Mouse (Mus musculus): Measurements from ENCODE around the gene Rps3.
A peak's percentile ranks its signal among the peaks of the same experiment; 100 is the strongest.
"Not testable (repeated sequence)": the region's sequence is repeated elsewhere in the genome, so short reads cannot be mapped to it uniquely, and the experiment has no call there.

Rps3 gene

DNA sequence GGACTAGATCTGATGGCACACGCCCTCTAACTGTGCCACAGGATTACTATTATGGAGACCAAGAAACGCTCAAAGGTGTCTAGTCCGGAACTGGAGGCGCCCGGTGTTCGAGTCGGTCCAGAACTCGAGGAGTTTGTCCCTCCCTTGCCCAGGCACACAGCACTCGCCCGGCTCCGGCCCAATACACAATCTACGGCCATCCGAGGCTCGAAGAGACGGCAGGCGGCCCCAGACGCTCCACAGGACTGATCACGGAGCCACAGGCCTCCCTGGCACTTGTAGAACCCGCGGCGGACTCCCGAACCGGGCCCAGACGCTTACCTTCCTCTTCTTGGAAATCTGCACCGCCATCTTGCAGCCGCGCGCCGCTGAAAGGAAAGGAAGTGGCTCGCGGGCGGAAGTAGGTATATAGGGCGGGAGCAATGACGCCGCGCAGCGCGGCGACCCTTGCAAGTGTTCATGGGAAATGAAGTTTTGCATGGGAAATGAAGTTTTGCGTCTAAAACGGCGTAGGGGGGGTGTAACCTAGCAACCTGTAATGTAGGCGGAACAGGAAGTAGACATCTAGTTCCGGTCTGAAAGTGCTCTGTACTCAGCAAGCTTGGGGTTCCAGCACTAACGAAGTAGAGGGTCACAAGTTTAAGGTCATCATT lies at the start of gene Rps3:
Gene Rps3, minus strand, starts transcription at position 468 of the 653 bp plus-strand sequence.
- peak; percentile 87 for DNase-seq (ENCODE audit: low read depth, low spot score)

DNA sequence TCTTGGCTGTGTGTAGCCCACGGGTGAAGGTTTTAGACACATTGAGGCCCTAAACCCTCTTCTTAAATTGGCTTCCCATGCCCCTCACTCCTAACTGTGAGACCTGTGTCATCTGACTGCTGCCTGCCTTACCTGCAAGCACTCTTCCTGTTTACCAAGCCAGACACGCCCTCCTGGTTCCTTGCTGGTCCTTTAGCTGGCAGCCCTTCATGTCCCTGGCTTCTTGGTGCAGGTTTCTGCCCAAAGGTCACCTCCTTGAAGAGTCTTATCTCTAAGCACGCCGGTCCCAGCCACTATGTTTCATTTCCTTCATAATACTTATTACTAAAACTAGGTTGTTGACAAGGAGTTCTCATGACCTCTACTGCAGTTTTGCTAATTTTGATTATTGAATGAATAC lies 49.0 kb upstream of the Rps3 start:
- DNase-seq (ENCODE audit: low read depth, low spot score): no peak

DNA sequence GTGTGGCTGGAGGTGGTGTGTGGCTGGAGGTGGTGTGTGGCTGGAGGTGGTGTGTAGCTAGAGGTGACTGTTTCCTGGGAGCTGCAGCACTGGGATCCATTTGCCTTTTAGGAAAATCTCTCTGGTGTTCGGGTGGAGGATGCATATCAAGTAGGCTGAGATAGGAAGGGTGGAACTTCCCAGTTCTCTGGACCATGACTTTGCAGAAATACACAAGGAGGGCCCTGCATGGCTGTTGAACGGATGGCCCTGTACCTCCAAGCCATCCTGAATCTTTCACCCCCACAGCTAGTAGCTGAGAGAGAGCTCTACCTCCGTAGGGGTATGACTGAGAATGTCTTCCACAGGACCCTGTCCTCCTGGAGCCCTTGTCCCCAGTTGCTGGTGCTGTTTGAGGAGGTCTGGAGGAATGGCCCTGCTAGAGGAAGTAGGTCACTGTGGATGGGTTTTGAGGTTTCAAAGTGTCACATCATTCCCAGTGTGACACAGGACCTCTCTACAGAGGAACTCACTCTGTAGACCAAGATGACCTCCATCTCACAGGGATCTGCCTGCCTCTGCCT lies 48.0 kb upstream of the Rps3 start:
- no peak for DNase-seq (ENCODE audit: low read depth, low spot score)

DNA sequence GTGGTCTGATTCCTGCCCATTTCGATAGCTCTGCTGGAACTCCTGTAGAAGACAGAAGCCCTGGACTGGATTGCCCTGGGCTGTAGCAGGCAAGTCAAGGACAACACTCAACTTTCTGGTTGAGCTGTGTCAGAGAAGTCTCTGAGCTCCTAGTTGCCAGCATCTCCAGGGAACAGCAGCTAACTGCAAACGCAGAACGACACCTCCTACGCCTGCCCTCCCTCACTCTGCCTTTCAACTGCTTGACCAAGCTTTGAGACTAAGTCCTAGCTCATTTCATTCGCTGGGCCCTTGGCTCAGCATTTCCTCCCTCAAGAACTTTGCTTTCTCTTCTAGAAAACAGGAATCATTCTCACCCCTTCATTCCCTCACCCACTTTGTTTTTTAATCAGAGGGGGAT lies 45.9 kb upstream of the Rps3 start:
- DNase-seq (ENCODE audit: low read depth, low spot score): no peak

DNA sequence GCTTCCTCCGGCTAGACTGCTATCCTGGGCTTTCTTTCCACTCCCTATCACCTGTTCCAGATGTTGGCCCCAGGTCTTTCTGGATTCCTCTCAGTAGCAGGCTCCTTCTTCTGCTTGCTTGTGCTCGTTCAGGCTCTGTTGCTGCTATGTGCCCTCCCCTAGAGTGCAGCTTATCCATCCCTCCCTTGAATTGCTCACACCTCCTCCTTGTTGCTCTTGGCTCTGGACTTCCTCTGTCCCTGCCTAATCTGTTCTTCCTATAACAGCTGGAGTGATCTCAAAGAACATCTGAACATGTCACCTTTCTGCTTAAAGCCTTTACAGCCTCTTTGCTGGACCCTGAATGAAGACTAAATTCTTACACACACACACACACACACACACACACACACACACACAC lies 45.0 kb upstream of the Rps3 start:
- no peak for DNase-seq (ENCODE audit: low read depth, low spot score)

DNA sequence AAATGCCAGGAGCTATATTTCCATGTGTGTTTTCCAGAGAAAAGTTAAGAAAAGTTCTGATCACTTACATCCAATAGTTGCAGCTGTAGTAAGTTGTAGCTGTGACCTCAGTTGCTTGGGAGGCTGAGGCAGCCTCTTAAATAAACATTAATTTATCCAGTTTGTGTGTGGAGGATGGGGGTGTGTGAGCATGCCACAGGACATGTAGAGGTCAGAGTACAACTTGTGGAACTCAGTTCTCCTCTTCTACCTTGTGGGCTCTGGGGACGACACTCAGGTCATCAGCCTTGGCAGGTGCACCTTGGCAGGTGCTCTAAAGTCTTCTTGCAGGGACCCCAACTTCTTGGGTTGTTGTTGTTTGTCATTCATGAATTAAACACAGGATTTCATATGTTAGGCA lies 40.3 kb upstream of the Rps3 start:
- DNase-seq (ENCODE audit: low read depth, low spot score): no peak

DNA sequence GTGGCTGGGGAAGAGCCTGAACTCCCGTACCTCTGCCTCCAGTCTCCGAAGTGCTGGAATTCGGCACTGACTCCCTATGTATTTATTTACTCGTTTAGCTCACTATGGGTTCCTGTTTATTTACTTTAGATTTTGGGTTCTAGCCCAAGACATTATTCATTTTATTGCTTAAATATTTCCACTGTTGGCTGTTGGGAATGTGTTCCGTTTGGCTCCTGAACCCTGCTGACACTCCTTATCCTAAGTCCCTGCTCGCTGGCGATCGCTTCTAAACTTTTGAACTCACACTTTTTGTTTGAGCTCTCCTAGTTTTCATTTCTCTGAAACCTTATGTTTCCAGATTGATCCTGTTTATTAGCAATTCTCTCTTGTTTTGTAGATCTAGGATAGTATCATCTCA lies 39.6 kb upstream of the Rps3 start:
- DNase-seq (ENCODE audit: low read depth, low spot score): no peak

DNA sequence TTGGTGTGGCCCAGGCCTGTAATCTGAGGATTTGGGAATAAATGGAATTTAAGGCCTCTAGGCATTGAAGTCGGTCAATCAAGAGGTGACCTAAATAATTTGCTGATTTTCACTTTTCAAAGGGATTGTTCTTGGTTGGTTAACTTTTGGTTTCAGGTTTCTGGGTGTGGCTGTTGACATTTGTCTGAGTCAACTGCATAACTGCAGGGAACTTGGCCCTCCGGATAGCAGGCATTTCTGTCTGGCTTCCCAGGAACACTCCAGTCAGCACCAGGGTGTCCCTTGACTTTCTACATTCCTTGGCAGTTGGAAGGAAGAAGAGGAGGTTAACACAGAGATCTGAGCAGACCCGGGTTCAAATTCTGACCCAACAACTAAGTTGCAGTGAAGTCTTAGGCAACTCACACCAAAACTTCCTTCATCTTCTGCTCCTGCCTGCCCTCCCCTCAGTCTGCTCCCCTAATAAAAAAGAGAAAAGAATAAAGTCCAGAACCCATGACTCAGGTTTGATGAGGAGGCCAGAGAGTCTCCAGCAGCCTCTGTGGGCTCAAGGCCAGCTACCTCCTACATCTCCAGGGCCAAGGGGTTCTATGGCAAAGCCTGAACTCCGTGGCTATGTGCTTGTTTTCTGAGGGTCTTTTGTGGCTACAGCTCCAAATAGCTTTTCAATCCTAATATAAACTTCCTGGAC lies 35.6 kb upstream of the Rps3 start:
- DNase-seq (ENCODE audit: low read depth, low spot score): no peak

DNA sequence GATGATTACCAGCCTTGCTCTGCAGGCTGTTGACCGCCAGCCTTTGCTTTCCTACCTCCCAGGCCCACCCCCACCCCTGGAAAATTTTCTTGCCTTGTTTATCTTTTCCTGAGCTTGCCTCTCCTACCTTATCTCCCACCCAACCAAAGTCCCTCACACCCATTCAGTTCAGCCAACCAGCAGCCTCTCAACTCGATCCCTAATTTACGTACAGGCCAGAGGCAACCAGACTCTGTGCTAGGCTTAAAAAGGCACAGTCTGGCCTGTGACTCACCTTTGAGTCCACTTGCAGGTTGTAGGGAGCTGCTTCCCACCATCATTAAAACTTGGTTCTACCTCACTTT lies 33.2 kb upstream of the Rps3 start:
- no peak for DNase-seq (ENCODE audit: low read depth, low spot score)

DNA sequence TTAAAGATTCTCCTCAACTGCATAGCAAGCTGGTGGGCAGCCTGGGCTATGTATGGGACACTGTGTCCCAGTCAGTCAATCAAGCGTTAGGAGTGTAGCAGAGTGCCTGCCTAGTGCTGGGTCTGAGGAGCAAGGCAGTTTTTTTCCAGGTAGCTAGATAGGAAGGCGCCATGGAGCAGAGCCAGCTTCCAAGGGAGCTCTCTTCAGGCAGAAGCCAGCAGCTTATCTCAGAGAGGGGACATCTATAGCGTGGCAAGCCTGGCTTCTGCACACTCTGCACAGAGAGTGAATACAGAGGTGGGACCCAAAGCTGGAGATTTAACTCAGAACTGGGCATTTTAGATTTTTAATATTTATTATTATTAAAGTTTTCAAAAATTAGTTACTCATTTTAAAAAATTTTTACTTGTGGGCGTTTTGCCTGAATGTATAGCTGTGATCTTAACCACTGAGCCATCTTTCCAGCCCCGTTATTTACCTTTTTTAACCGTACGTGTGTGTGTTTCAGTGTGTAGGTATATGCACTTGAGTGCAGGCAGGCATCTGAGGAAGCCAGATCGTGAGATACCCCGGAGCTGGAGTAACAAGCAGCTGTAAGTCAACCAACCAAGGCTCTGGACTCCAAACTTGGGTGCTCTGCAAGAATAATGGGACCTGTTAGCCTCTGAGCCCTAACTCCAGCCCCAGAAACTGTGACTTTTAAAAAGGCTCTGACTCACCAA lies 32.7 kb upstream of the Rps3 start:
- DNase-seq (ENCODE audit: low read depth, low spot score): no peak

DNA sequence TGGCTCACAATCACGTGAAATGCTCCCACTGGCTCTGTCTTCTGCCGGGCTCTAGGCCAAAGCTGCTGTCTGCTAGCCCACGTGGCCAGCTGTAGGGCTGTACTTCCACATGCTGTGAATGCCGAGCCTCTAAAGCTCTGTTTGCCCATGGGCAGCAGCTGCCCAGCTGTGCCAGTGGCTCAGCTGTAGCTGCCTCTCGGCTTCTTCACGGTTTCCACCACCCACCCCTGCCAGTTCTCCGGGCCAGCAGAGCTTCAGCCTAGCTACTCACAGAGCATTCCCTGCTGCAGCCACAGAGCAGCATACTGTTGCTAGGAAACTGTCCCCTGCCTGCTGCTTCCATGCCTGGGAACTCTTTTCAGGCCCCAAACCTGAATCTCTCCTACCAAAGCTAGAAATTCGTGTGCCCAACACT lies 26.6 kb upstream of the Rps3 start:
- DNase-seq (ENCODE audit: low read depth, low spot score): no peak

DNA sequence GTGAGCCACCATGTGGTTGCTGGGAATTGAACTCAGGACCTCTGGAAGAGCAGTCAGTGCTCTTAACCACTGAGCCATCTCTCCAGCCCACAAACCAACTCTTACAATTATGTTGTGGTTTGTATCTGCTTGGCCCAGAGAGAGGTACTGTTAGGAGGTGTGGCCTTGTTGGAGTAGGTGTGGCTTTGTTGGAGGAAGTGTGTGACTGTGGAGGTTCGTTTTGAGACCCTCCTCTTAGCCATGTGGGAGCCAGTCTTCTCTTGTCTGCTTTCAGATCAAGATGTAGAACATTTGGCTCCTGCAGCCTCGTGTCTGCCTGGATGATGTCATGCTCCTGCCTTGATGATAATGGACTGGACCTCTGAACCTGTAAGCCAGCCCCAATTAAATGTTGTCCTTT lies 24.6 kb upstream of the Rps3 start:
- not testable (repeated sequence) for DNase-seq (ENCODE audit: low read depth, low spot score)

DNA sequence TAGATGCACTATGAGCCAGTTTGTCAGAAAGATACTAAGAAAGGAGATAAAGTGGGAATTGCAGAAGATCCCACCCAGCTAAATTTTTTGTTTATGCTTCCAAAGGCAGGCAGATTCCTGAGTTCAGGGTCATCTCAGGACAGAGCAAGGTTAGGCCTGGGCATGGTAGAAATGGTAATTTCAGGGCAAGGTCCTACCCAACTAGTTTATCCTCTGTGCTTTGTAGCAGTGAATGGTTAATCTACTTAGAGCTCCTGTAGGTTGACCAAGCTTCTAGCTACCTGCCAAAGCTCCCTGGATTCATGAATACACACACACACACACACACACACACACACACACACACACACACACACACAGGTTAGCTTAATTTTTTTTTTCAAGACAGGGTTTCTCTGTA lies 21.0 kb upstream of the Rps3 start:
- no peak for DNase-seq (ENCODE audit: low read depth, low spot score)

DNA sequence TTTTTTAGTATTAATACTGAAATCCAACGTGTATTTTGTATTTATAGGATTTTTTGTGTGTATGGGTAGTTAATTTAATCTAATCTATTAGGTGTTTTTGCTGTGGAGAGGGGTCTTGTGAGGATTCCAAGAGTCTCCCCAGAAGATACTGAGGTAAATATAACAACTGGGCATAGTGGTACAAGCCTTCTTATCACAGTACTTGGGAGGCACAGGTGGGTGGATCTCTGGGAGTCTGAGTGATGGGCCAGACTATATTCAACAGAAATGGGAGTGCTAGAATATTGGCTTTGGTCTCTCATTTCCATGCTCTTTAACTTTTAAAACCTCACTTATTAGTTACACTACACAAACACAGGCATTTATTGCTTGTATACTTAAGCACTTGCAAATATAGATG lies 17.6 kb upstream of the Rps3 start:
- no peak for DNase-seq (ENCODE audit: low read depth, low spot score)

DNA sequence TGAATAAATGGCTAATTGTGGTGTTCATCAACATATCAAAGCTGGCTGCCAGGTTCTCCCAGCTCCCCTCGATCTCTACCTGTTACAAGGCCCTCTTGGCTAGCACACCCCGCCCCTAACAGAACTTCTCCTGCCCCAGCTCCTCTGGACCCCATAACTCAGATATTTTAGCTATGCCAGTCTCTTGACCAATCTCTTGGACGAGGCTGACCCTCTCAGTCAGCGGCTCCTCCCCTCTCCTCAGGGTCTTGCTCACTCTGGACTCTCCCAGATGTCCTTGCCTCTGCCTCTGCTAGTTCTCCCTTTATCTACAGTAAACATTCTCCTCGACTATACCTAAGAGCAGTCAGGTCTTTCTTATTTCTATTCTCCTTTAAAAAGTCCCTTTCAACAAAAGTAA lies 17.1 kb upstream of the Rps3 start:
- DNase-seq (ENCODE audit: low read depth, low spot score): no peak

DNA sequence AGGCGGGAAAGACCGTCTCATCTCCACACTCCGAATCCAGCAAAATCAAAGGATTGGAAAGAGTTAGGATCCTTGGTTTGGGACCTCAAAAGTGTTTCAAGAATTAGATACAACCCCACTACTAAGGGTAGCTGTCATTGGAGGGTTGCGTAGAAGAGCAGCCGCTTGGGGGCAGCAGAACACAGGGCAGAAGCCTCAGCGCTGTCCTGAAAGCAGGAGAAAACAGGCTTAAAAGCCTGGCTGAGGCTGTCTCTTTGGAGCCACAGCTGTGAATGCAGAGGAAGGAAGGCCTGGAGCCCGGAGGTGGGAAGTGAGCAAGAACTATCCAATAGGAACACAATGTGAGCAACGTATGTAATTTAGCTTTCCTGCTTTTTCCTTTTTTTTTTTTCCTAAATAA lies 16.7 kb upstream of the Rps3 start:
- DNase-seq (ENCODE audit: low read depth, low spot score): peak; percentile 61

DNA sequence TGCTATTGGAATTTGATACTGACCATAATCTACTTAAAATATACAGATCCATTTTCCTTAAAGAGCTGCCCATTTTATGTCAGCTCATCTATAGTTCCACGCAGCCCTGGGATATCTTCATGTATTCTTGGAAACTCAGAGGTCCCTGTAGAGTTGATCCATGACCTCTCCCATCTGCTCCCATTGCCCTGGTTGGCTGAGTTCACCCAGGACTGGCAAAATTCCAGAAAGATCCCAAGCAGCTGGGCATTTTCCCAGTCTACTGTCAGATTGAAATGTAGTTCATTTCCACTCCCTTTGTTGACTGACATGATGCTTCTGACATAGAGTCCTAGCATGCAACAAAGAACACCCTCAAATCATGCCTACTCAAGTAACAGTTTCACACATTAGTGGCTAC lies 15.6 kb upstream of the Rps3 start:
- no peak for DNase-seq (ENCODE audit: low read depth, low spot score)

DNA sequence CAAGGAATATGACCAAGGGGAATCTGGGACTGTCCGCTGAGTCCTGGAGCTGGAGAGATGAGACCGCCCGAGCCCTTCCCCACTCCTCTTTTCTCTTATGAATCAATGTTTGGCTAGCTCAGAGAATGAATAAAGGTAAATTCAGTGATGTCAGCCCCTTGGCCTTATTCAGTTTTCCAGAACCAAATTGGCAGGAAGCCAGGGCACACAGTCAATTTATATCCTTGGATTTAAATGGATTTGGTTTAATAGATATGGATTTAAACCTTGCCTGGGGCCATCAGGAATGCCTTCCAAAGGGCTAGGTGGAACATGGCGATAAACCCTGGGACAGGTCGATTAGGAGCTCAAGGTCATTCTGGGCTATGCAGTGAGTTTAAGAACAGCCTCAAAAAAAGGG lies 6.2 kb upstream of the Rps3 start:
- DNase-seq (ENCODE audit: low read depth, low spot score): no peak

DNA sequence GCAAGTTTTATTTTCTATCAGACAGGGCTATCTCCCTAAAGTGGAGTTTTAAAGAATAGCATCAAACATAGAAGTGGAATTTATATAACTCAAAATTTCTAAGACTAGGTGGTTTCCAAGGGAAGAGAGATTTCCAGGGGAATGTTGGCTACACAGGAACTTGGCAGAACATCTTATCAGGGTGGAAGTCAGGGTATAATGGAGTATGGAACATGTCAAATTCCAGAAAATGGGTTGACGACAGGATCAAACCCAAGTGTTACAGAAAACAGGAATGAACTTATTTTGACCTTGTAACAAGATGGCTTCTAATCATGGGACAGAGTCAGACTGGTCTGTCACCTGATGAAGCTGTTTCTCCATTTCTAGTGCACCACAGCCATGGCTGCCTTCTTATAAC lies 1.1 kb upstream of the Rps3 start:
- no peak for DNase-seq (ENCODE audit: low read depth, low spot score)

DNA sequence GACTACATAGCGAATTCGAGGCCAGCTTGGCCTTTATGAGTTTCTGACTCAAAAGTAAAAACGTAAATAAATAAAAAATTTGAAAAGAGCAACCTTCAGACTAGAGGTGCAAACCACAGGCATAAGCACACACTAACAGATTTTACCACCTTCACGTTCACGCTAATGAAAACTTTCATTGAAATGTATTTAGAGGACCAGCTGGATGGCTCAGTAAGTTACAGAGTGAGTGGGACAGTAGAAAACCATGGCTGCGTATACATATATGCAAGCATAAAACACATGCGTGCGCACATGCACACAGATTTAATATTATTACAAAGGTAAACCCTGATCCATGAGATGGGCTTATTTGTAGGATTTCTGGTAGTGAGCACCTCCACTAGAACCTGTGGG lies 384 bp upstream of the Rps3 start:
- DNase-seq (ENCODE audit: low read depth, low spot score): no peak

DNA sequence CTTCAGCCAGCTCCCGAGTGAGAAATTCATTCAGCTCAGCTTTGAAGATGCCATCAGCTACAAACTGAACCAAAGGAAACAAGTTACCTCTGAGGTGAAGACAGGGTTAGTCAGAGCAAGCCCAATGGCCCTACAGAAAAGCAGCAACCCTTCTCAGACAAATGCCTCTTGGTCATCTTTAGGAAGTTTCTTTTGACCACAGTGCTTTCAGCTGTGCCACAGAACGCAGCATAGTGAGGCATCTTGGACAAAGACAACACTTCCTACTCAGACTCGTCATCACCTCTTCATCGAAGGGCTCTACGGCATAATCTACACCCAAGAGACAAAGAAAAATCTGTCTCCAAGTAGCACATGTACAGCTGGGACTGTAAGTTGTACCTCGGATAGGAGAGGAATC lies 901 bp downstream of the Rps3 start:
- no peak for DNase-seq (ENCODE audit: low read depth, low spot score)

DNA sequence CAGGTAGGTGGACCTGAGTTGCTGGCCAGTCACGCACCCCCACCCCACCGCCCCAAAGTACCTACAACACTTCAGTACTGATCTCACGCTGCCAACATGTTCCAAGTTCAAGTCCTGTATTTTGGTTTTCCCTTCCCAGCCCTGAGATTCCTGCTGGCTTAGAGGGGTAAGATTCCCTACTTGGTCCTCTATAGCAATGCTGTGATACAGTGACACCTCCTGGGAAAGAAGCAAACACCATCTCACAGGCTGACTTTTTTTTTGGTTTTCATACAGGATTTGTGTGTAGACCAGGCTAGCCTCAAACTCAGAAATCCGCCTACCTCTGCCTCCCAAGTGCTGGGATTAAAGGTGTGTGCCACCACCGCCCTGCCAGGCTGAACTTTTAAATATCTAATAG lies 6.3 kb downstream of the Rps3 start:
- no peak for DNase-seq (ENCODE audit: low read depth, low spot score)

DNA sequence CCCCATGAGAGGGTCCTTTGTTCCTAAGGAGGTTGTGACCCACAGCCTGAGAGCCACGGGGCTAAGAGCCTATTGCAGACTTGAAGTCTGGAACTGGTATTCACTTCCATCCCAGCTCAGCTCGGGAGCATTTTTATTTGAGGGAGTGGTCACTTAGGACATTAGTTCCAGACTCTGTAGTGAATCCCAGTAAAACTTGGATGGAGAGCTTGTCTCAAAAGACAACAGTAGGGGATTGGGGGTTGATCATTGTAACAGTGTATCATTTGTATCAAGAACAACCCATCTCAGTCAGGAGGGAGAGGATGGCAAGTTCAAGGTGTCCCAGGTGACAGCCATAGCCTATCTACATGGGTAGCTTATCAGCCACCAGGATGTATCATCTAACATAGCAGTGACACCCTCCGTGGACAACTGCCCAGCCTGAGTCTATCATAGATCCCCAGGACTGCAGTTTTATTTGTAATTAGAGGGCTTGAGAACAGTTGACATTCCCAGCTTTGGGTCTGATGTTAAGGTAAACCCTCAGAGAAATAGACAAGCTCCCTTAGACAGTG lies 6.9 kb downstream of the Rps3 start:
- no peak for DNase-seq (ENCODE audit: low read depth, low spot score)
